Mouse (Mus musculus): ENCODE results near the gene Map3k6.

DNA sequence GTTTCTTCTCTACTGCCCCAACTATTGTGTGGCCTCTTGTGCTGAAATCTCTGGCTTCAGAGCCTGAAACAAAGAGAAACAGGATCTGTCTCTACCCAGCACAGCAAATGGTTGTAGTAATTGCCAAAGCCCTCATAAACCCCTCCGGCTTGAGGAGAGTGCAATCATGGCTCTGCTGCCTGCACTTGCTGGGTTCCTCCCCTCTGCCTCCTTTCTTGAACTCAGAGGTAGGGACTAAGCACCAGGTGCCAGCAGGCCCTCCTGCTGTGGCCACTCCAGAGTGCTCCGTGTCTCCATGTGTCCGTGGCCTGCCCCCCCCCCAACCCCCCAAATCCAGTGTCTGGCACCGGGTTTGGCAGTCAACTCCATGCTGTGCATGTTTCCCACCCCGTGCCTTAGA, 43.3 kb upstream of the Map3k6 start:
- TF ChIP-seq CTCF (IDR thresholded peaks at IDR 0.05; ENCODE audit: borderline replicate concordance, extremely low read depth, insufficient read depth, insufficient read length), result no peak
- no peak for TF ChIP-seq POLR2A (IDR thresholded peaks at IDR 0.05; ENCODE audit: borderline replicate concordance, extremely low read depth, insufficient read depth, insufficient read length, poor library complexity, severe bottlenecking)
